Mouse (Mus musculus): ENCODE data around the gene Pomp.

DNA sequence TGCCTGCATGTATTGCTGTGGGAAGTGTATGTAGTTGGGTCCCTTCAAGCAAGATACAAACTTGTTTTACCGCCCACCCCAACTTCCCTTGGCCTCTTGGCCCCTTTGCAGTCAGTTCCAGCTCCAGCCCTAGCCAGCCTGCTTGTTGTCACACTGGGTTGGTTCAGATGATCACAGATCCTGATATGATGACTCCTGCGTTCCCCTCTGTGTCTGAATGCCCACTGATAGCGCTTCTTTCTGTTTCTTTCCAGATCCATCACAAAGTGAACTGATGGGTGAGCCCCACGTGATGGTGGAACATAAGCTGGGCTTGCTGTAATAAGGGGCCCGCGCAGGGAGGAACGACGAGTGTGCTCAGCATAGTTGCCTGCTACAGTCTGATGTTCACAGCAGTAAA is 14.9 kb downstream of the Pomp start:
- TF ChIP-seq CTCF (conservative IDR thresholded peaks at IDR 0.05; ENCODE audit: low read length) (no peak), POU5F1 (IDR thresholded peaks at IDR 0.05; ENCODE audit: borderline replicate concordance, low read length) (no peak), NANOG (IDR thresholded peaks at IDR 0.05; ENCODE audit: borderline replicate concordance, low read length) (no peak)

Measured in E14TG2a.4 (cell line).